Mouse (Mus musculus): Measurements from ENCODE around the gene Ppil1. TPM values are rescaled to one million over a fixed set of nuclear protein-coding genes. Genes with fewer than 3 reads are reported as not detected.
"Not testable (repeated sequence)": the region's sequence is repeated elsewhere in the genome, so short reads cannot be mapped to it uniquely, and the experiment has no call there.

Ppil1 gene
- polyA plus RNA-seq, 1 experiment from 2014 or later = 104 TPM

GRCm38 (mm10) chr17:29269349-29269706 is 5.3 kb upstream of the Ppil1 start:
- H3K9ac ChIP-seq (ENCODE audit: low read length) = peak overlapping the region; percentile 90
- peaks cover 23% of the 10 kb centered on the region for H3K4me1 ChIP-seq (ENCODE audit: control insufficient read depth, insufficient read depth, low read length)
- H3K4me3 ChIP-seq (ENCODE audit: low read length) = peak overlapping the region; percentile 75
- H3K36me3 ChIP-seq (ENCODE audit: control insufficient read depth, insufficient read depth) = no peaks in the 10 kb centered on the region
- no peaks in the 10 kb centered on the region for H3K9me3 ChIP-seq (replicated peaks; ENCODE audit: control insufficient read depth, low read length)
- no peak for ATAC-seq (replicated peaks; ENCODE audit: extremely low read depth, insufficient read depth, low FRiP score)
- peak overlapping the region; percentile 63 for H3K4me2 ChIP-seq (ENCODE audit: low read depth, low read length)
- no peaks in the 10 kb centered on the region for H3K27me3 ChIP-seq (ENCODE audit: control insufficient read depth, insufficient read depth, low read length)
- WGBS = 15% methylated on average over 10 of the region's 10 CpGs
- H3K27ac ChIP-seq (ENCODE audit: low read length) = peak overlapping the region; percentile 91

DNA sequence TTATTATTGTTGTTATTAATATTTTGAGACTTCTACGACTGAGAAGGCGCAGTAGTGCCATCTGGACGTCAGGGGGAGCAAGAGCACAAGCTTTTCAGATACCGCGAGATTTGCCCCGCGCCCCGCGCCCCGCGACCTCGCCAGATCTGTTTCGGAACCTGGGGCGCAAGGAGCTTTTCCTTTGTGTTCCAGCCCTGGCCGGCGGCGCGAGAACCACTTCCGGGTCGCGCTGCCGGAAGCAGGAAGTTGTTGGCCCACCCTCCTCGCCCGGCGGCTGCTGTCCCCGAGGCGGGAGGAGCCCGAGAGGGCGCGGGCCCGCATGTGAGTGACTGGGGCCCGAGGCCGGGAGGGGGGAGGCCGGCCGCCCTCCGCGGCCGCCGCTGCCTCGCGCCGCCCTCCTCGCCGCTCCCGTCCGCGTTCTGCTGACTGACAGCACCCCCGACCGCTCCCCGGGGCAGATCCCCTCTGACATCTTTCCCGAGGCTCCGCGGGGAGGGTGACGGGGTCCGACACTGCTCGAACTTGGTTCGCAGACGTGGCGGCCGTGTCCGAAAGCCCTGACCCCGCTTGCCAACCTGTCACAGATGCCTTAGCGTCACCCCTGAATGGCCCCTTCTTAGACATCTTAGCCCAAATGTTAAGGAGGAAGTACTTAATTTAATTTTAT is 4.8 kb upstream of the Ppil1 start, which contains the start of gene BC004004:
Gene BC004004, plus strand, starts transcription at position 107 of the 667 bp plus-strand sequence.
- peak; percentile 83 for ATAC-seq (replicated peaks; ENCODE audit: extremely low read depth, insufficient read depth, low FRiP score)
- Histone ChIP-seq H3K4me2 (ENCODE audit: low read depth, low read length) (peak within 1 kb of the TSS; percentile 63), H3K9me3 (replicated peaks; ENCODE audit: control insufficient read depth, low read length) (no peaks in the 10 kb centered on the region), H3K27me3 (ENCODE audit: control insufficient read depth, insufficient read depth, low read length) (no peaks in the 10 kb centered on the region), H3K4me1 (ENCODE audit: control insufficient read depth, insufficient read depth, low read length) (peaks cover 21% of the 10 kb centered on the region), H3K9ac (ENCODE audit: low read length) (peak within 1 kb of the TSS; percentile 90), H3K27ac (ENCODE audit: low read length) (peak within 1 kb of the TSS; percentile 91), H3K36me3 (ENCODE audit: control insufficient read depth, insufficient read depth) (no peaks in the 10 kb centered on the region), H3K4me3 (ENCODE audit: low read length) (peak within 1 kb of the TSS; percentile 75)
- WGBS = under 1% methylated on average over 61 of the region's 63 CpGs

- no peaks in the 10 kb centered on the region for H3K36me3 ChIP-seq (ENCODE audit: control insufficient read depth, insufficient read depth)
- peaks cover 23% of the 10 kb centered on the region for H3K4me1 ChIP-seq (ENCODE audit: control insufficient read depth, insufficient read depth, low read length)
- ATAC-seq (replicated peaks; ENCODE audit: extremely low read depth, insufficient read depth, low FRiP score) = no peak; the same call in 1 of the 2 replicates
- H3K27ac ChIP-seq (ENCODE audit: low read length) = peak overlapping the region; percentile 91
- H3K4me2 ChIP-seq (ENCODE audit: low read depth, low read length) = peak overlapping the region; percentile 63
- peak overlapping the region; percentile 90 for H3K9ac ChIP-seq (ENCODE audit: low read length)
- H3K9me3 ChIP-seq (replicated peaks; ENCODE audit: control insufficient read depth, low read length) = no peaks in the 10 kb centered on the region
- WGBS = 55% methylated on average over 6 of the region's 6 CpGs
- H3K27me3 ChIP-seq (ENCODE audit: control insufficient read depth, insufficient read depth, low read length) = no peaks in the 10 kb centered on the region
- H3K4me3 ChIP-seq (ENCODE audit: low read length) = peak overlapping the region; percentile 75
Observed at GRCm38 (mm10) chr17:29267931-29268681, 4.1 kb upstream of the Ppil1 start.

- WGBS = 93% methylated on average over 2 of the region's 2 CpGs
- H3K27ac ChIP-seq (ENCODE audit: low read length); H3K4me2 ChIP-seq (ENCODE audit: low read depth, low read length); ATAC-seq (replicated peaks; ENCODE audit: extremely low read depth, insufficient read depth, low FRiP score); H3K27me3 ChIP-seq (ENCODE audit: control insufficient read depth, insufficient read depth, low read length); H3K9ac ChIP-seq (ENCODE audit: low read length); H3K36me3 ChIP-seq (ENCODE audit: control insufficient read depth, insufficient read depth); H3K9me3 ChIP-seq (replicated peaks; ENCODE audit: control insufficient read depth, low read length); H3K4me3 ChIP-seq (ENCODE audit: low read length): not testable (repeated sequence)
- H3K4me1 ChIP-seq (ENCODE audit: control insufficient read depth, insufficient read depth, low read length) = peaks cover 32% of the 10 kb centered on the region
Observed at GRCm38 (mm10) chr17:29267040-29267439, 3.1 kb upstream of the Ppil1 start.

DNA sequence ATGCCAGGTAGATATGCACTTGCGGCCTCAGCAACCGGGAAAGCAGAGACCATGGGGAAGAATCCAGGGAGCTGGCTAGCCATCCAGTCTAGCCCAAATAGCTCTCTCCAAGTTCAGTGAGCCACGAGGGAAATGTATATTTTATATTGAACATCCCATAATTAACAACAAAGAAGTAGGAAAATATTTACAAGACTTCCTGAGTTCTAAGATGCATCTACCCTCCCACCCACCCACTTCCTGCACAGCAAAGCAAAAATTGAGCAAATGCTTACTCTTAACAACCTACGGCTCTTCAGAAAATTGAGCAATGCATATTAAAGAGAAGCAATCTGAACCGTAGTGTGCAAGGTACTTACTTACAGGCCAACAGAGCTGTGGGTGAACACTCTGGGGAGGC is 774 bp upstream of the Ppil1 start:
- Histone ChIP-seq H3K9ac (ENCODE audit: low read length) (peak overlapping the region; percentile 86), H3K4me1 (ENCODE audit: control insufficient read depth, insufficient read depth, low read length) (peaks cover 27% of the 10 kb centered on the region), H3K9me3 (replicated peaks; ENCODE audit: control insufficient read depth, low read length) (no peaks in the 10 kb centered on the region), H3K4me3 (ENCODE audit: low read length) (peak overlapping the region; percentile 73), H3K36me3 (ENCODE audit: control insufficient read depth, insufficient read depth) (peaks cover 7% of the 10 kb centered on the region; the same call in 1 of the 2 replicates), H3K4me2 (ENCODE audit: low read depth, low read length) (peak overlapping the region; percentile 73), H3K27me3 (ENCODE audit: control insufficient read depth, insufficient read depth, low read length) (no peaks in the 10 kb centered on the region), H3K27ac (ENCODE audit: low read length) (peak overlapping the region; percentile 99)
- ATAC-seq (replicated peaks; ENCODE audit: extremely low read depth, insufficient read depth, low FRiP score) = no peak
- 76% methylated on average over 5 of the region's 5 CpGs for WGBS

DNA sequence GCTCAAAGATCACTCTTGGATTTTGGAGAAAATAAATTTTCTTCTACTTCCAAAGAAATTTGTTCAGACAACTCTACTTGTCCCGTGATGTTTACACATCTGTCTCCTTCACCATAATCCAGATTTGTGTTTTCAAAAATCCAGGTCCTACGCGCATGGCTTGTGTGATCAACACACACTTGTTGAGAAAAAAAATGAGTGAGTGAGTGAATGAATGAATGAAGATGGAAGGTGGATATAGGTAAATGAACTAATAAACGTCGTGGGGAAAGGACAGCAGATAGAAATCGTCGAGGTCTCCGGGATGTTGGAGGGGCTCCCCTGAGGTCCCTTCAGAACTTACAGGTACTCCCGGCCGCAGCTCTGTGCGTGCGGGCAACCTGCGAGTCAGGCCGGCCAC is 569 bp downstream of the Ppil1 start:
- Histone ChIP-seq H3K4me1 (ENCODE audit: control insufficient read depth, insufficient read depth, low read length) (peaks cover 30% of the 10 kb centered on the region), H3K27me3 (ENCODE audit: control insufficient read depth, insufficient read depth, low read length) (no peaks in the 10 kb centered on the region), H3K36me3 (ENCODE audit: control insufficient read depth, insufficient read depth) (peaks cover 9% of the 10 kb centered on the region), H3K4me3 (ENCODE audit: low read length) (peak overlapping the region; percentile 73), H3K9me3 (replicated peaks; ENCODE audit: control insufficient read depth, low read length) (no peaks in the 10 kb centered on the region), H3K9ac (ENCODE audit: low read length) (peak overlapping the region; percentile 86), H3K4me2 (ENCODE audit: low read depth, low read length) (peak overlapping the region; percentile 73), H3K27ac (ENCODE audit: low read length) (peak overlapping the region; percentile 99)
- WGBS = 1% methylated on average over 14 of the region's 14 CpGs
- no peak for ATAC-seq (replicated peaks; ENCODE audit: extremely low read depth, insufficient read depth, low FRiP score)

DNA sequence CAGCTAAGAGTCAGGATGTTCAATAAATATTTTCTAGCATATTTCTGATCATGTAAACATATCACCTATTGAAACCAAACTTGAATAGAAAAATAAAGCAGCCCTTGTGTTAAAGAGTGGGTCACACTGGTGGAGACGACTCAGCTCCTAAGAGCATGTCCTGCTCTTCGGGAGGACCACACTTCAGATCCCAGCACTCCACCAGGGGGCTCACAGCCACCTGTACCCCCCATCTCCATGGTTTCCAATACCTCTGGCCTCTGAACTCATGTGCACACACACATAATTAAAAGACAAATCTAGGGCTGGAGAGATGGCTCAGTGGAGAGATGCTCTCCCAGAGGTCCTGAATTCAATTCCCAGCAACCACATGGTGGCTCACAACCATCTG is 1.7 kb downstream of the Ppil1 start:
- H3K9ac ChIP-seq (ENCODE audit: low read length) = no peak overlapping the region
- peak overlapping the region; percentile 16; the same call in 1 of the 2 replicates for H3K4me3 ChIP-seq (ENCODE audit: low read length)
- no peaks in the 10 kb centered on the region for H3K27me3 ChIP-seq (ENCODE audit: control insufficient read depth, insufficient read depth, low read length)
- no peaks in the 10 kb centered on the region for H3K9me3 ChIP-seq (replicated peaks; ENCODE audit: control insufficient read depth, low read length)
- H3K36me3 ChIP-seq (ENCODE audit: control insufficient read depth, insufficient read depth) = peaks cover 13% of the 10 kb centered on the region
- WGBS = 40% methylated on average over 2 of the region's 2 CpGs
- peak overlapping the region; percentile 73 for H3K4me2 ChIP-seq (ENCODE audit: low read depth, low read length)
- H3K27ac ChIP-seq (ENCODE audit: low read length) = no peak overlapping the region
- peaks cover 38% of the 10 kb centered on the region for H3K4me1 ChIP-seq (ENCODE audit: control insufficient read depth, insufficient read depth, low read length)
- ATAC-seq (replicated peaks; ENCODE audit: extremely low read depth, insufficient read depth, low FRiP score) = no peak

GRCm38 (mm10) chr17:29261603-29262258 is 2.3 kb downstream of the Ppil1 start:
- Histone ChIP-seq H3K9me3 (replicated peaks; ENCODE audit: control insufficient read depth, low read length) (no peaks in the 10 kb centered on the region), H3K4me3 (ENCODE audit: low read length) (peak overlapping the region; percentile 16; the same call in 1 of the 2 replicates), H3K36me3 (ENCODE audit: control insufficient read depth, insufficient read depth) (peaks cover 13% of the 10 kb centered on the region), H3K4me2 (ENCODE audit: low read depth, low read length) (peak overlapping the region; percentile 73), H3K27ac (ENCODE audit: low read length) (no peak overlapping the region), H3K27me3 (ENCODE audit: control insufficient read depth, insufficient read depth, low read length) (no peaks in the 10 kb centered on the region), H3K4me1 (ENCODE audit: control insufficient read depth, insufficient read depth, low read length) (peaks cover 40% of the 10 kb centered on the region), H3K9ac (ENCODE audit: low read length) (0 out of 2 replicates have a peak overlapping the region, but pooled peaks have one; percentile 8)
- WGBS = 89% methylated on average over 22 of the region's 22 CpGs
- no peak for ATAC-seq (replicated peaks; ENCODE audit: extremely low read depth, insufficient read depth, low FRiP score)
